Mouse (Mus musculus) hindbrain, postnatal 0 days (tissue): ENCODE results near the gene Atg4d. TPM values are rescaled to one million over a fixed set of nuclear protein-coding genes. Genes with fewer than 3 reads are reported as not detected.

ENCODE experiments used
- ATAC-seq: fragments of 200-750 bp; cut with Nextera tagmentation; 2 replicates; pipeline ENCODE4 v1.8.0; 2017; ENCODE audit warnings: mild to moderate bottlenecking, moderate TSS enrichment, moderate library complexity
- DNase-seq: peaks from one replicate; pipeline ENCODE4 v3.0.0-alpha.2; 2015; ENCODE audit warnings: low spot score
- H3K27ac ChIP-seq: fragments of 300-500 bp; sonication (generic); 2 replicates; pipeline ENCODE4 v1.5.1; 2014; ENCODE audit warnings: mild to moderate bottlenecking
- H3K27me3 ChIP-seq: fragments of 300-500 bp; sonication (generic); 2 replicates; pipeline ENCODE4 v1.6.1; 2014; ENCODE audit warnings: low read length, mixed read lengths; ENCODE audit not compliant: insufficient read depth
- H3K36me3 ChIP-seq: fragments of 300-500 bp; sonication (generic); 2 replicates; pipeline ENCODE4 v1.6.1; 2014; ENCODE audit warnings: low read length, mixed read lengths; ENCODE audit not compliant: insufficient read depth
- H3K4me1 ChIP-seq: fragments of 300-500 bp; sonication (generic); 2 replicates; pipeline ENCODE4 v1.6.1; 2014; ENCODE audit warnings: antibody characterized with exemption, low read length, mixed read lengths; ENCODE audit not compliant: insufficient read depth
- H3K4me2 ChIP-seq: fragments of 300-500 bp; sonication (generic); 2 replicates; pipeline ENCODE4 v1.6.1; 2014; ENCODE audit warnings: low read depth, mild to moderate bottlenecking, low read length, moderate library complexity, mixed read lengths
- H3K4me3 ChIP-seq: fragments of 300-500 bp; sonication (generic); 2 replicates; pipeline ENCODE4 v1.5.1; 2014; ENCODE audit warnings: low read length
- H3K9ac ChIP-seq: fragments of 300-500 bp; sonication (generic); replicated peaks from 2 replicates; pipeline ENCODE4 v1.6.1; 2014; ENCODE audit warnings: mild to moderate bottlenecking, low read length, moderate library complexity, mixed read lengths
- H3K9me3 ChIP-seq: fragments of 300-500 bp; sonication (generic); 2 replicates; pipeline ENCODE4 v1.6.1; 2016; ENCODE audit warnings: low read length, mixed read lengths
- CTCF ChIP-seq: IDR thresholded peaks from 2 replicates; pipeline ENCODE4 v1.5.1; 2016; ENCODE audit warnings: antibody characterized with exemption, control low read depth, low read depth
- WGBS: fragments of 180-500 bp; shearing (Covaris S2); extraction: QIAGEN DNeasy Blood & Tissue Kit; methylation state at CpG from one replicate; pipeline ENCODE4 v1.1.7; 2014; 5-methylcytosine and 5-hydroxymethylcytosine counted together
- polyA plus RNA-seq: library from polyadenylated mRNA; unstranded; fragments of >200 nt; fragmentation: Nextera tagmentation; extraction: Ambion mirVana; gene quantifications from 2 replicates; pipeline ENCODE4 v1.2.1, GENCODE M21; 2015
- total RNA-seq: library from RNA; depleted of rRNA; stranded (reverse); fragments of >200 nt; gene quantifications from 2 replicates; pipeline ENCODE4 v1.2.3, GENCODE M21; 2014

Gene Atg4d
- total and polyA plus RNA-seq, 2 experiments from 2014 or later, result 32.1 to 38.6 TPM

DNA sequence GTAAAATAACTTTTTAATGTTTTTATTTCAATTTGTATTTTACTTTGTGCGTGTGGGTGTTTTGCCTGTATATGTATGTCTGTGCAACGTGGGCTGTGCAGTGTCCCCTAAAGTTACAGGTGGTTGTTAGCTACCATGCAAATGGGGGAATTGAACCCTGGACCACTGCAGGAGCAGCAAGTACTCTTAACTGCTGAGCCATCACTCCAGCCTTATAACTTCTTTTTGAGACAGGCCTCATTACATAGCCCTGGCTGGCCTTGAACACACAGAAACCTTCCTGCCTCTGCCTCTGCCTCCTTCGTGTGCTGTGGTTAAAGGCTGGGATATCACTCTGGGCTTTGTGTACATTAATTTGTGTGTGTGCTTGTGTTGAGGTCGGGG lies 25.6 kb upstream of the Atg4d start:
- no peak for ATAC-seq
- H3K9ac ChIP-seq, result peak overlapping the region; percentile 72; the same call in 1 of the 2 replicates
- H3K27me3 ChIP-seq, result peaks cover 17% of the 10 kb centered on the region
- peaks cover 8% of the 10 kb centered on the region; the same call in 1 of the 2 replicates for H3K4me1 ChIP-seq
- no peaks in the 10 kb centered on the region for H3K9me3 ChIP-seq
- no peak for DNase-seq
- peak overlapping the region; percentile 52 for H3K4me3 ChIP-seq
- H3K27ac ChIP-seq, result peak overlapping the region; percentile 76; the same call in 1 of the 2 replicates
- no peak for TF ChIP-seq CTCF
- H3K36me3 ChIP-seq, result no peaks in the 10 kb centered on the region
- WGBS, result 30% methylated on average over 4 of the region's 4 CpGs
- H3K4me2 ChIP-seq, result peak overlapping the region; percentile 69

DNA sequence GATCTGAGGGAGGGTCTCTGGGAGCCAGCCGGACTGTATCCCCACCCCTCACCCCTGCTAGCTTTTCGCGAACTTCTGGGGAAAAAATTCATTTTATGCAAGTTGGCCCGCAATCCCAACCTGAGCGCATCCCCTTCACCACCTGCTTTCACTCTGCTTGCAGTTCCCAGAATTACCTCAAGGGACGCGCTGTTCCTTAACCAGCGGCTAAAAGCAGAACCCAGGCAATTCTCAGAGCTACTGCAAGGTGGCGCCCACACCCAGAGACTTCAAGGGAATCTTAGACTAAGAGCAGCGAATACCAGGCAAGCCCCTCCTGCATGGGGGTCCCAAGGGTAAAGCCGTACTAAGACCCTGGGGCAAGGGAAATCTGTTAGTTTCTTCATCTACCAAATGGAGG lies 23.8 kb upstream of the Atg4d start:
- no peak overlapping the region for H3K4me2 ChIP-seq
- no peak for ATAC-seq
- peak; percentile 99 for TF ChIP-seq CTCF

DNA sequence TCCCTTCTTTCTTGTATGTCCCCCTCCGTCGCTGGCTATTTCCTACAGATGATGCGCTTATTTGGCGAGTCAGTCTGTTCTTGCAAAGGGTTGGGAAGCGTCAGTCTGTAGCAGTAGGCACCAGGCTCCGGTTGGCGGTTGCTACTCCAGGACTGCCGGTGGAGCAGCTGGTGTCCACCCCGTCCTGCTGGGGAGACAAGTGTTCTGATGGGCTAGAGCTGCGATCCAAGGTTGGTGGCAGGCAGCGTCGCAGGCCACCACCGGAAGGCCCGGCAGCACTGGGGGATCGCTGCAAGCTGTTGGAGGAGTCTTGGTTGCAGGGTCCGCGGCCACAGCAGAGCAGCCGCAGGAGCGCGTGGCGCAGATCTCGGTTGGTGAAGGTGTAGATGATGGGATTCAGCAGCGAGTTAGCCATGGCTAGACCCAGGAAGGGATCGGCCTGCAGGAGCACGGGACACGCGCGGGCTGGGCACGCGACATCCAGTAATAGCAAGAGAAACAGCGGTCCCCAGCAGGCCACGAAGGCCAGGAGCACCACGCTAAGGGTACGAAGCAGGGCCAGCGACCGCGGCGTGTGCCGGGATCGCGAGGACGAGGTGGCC lies 21.2 kb upstream of the Atg4d start:
- H3K27me3 ChIP-seq, result peaks cover 37% of the 10 kb centered on the region
- H3K4me3 ChIP-seq, result peak overlapping the region; percentile 47
- DNase-seq (peak; percentile 31), ATAC-seq (peak; percentile 46)
- peak overlapping the region; percentile 67 for H3K27ac ChIP-seq
- no peaks in the 10 kb centered on the region for H3K4me1 ChIP-seq
- WGBS, result 3% methylated on average over 42 of the region's 42 CpGs
- no peak for TF ChIP-seq CTCF
- peak overlapping the region; percentile 80 for H3K4me2 ChIP-seq
- no peaks in the 10 kb centered on the region for H3K9me3 ChIP-seq
- H3K9ac ChIP-seq, result peak overlapping the region; percentile 52
- H3K36me3 ChIP-seq, result no peaks in the 10 kb centered on the region

More for the DNA sequence above, 23.8 kb upstream of the Atg4d start:
- Histone ChIP-seq H3K27ac (no peak overlapping the region), H3K4me3 (no peak overlapping the region), H3K9ac (no peak overlapping the region), H3K4me1 (peaks cover 8% of the 10 kb centered on the region; the same call in 1 of the 2 replicates), H3K36me3 (no peaks in the 10 kb centered on the region), H3K27me3 (peaks cover 23% of the 10 kb centered on the region), H3K9me3 (no peaks in the 10 kb centered on the region)
- 7% methylated on average over 11 of the region's 11 CpGs for WGBS
- peak; percentile 94 for DNase-seq

DNA sequence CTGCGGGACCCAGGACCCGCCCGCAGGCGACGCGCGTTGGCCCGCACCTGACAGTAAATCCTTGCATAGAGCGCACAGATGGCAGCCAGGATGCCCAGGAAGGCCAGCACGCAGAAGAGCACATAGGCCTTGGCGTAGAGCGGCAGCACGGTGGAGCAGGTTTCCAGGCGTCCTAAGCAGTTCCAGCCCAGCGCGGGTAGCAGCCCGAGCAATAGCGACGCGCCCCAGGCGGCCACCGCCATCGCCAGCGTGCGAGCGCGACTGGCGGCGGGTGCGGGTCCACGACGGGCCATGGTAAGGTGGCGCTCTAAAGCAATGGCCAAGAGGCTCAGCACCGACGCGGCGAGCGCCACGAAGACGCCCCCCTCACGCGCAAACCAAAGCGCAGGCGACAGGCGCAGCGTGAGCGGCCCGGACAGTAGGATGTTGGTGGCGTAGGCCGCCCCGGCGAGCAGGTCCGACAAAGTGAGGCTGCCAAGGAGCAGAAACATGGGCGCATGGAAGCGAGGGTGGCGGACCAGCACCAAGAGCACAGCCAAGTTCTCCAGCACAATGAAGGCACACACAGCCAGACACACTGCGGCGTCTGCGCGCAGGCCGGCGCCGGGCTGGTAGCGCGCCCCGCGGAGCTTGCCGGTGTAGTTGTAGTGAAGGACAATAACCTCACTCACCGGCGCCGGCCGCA lies 20.5 kb upstream of the Atg4d start:
- Histone ChIP-seq H3K4me1 (no peaks in the 10 kb centered on the region), H3K9ac (peak overlapping the region; percentile 52), H3K27ac (peak overlapping the region; percentile 67), H3K27me3 (peaks cover 43% of the 10 kb centered on the region), H3K4me2 (peak overlapping the region; percentile 80), H3K4me3 (peak overlapping the region; percentile 47), H3K9me3 (no peaks in the 10 kb centered on the region), H3K36me3 (no peaks in the 10 kb centered on the region)
- 1% methylated on average over 72 of the region's 72 CpGs for WGBS
- 0 out of 2 replicates have a peak, but pooled peaks have one; percentile 9 for TF ChIP-seq CTCF
- ATAC-seq (peak; percentile 59), DNase-seq (peak; percentile 45)

DNA sequence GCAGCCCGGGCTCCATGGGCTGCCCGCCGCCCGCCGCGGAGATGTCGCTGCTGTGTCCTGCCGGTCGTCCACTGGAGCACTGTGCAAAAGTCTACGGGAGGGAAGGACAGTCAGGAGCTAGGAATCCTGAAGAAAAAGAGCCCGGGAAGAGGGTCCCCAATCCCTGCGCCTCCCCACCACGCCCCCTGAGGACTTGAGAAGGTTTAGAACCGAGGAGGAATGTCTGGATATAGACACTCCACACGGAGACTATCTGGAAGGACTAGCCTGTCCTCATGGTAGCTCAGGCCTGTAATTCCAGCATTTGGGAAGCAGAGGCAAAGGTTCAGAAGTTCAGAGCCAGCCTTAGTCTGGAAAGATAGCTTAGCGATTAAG lies 20.0 kb upstream of the Atg4d start:
- no peaks in the 10 kb centered on the region for H3K9me3 ChIP-seq
- peak overlapping the region; percentile 80 for H3K4me2 ChIP-seq
- H3K4me1 ChIP-seq, result no peaks in the 10 kb centered on the region
- H3K27ac ChIP-seq, result peak overlapping the region; percentile 67; the same call in 1 of the 2 replicates
- TF ChIP-seq CTCF, result no peak
- H3K36me3 ChIP-seq, result no peaks in the 10 kb centered on the region
- ATAC-seq (no peak), DNase-seq (no peak)
- H3K4me3 ChIP-seq, result peak overlapping the region; percentile 47
- H3K9ac ChIP-seq, result peak overlapping the region; percentile 52; the same call in 1 of the 2 replicates
- 2% methylated on average over 8 of the region's 16 CpGs for WGBS
- H3K27me3 ChIP-seq, result peaks cover 46% of the 10 kb centered on the region

DNA sequence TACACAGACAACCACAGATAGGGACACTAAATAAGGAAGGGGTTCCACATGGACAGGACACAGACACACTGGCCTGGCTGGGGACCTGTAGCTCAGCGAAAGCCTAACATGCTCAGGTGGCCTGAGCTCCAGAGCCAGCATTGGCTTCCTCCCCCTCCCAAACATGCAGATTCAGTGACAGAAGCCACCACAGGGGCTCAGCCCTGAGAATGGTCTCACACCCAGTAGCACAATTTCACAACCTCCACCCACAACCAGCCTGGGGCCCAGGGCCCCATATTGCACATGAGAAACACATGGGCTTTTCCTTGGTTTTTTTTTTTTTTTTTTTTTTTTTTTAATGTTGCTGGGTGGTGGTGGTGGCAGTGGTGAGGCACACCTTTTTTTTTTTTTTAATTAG lies 18.8 kb upstream of the Atg4d start:
- Histone ChIP-seq H3K9me3 (no peaks in the 10 kb centered on the region), H3K36me3 (no peaks in the 10 kb centered on the region), H3K27ac (no peak overlapping the region), H3K4me1 (no peaks in the 10 kb centered on the region), H3K4me2 (no peak overlapping the region), H3K27me3 (peaks cover 46% of the 10 kb centered on the region), H3K4me3 (no peak overlapping the region), H3K9ac (no peak overlapping the region)
- 80% methylated on average over 1 of the region's 1 CpGs for WGBS
- DNase-seq (no peak), ATAC-seq (no peak)
- TF ChIP-seq CTCF, result no peak

DNA sequence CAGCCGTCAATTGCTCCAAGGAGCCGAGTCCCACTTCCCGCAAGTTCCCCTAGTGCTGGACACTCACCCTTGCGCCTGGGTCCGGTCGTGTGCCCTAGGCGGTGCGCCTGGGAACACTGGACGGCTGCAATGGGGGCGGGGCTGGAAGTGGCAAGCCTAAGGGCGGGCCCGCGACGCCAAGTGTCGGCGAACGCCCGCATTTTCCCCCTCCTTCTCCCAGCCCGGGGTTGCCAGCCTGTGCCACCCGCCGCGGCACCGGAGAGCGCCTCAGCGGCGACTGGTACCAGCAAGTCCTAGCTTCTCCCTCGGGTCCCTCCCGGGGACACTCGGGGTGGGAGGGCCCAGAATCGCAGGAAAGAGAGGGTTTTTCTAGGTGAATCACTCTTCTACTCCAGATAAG lies 16.8 kb upstream of the Atg4d start, which contains the start of gene S1pr5:
Gene S1pr5, minus strand, starts transcription at position 118 of the 400 bp plus-strand sequence.
- Histone ChIP-seq H3K27ac (no peak within 1 kb of the TSS), H3K27me3 (peaks cover 37% of the 10 kb centered on the region), H3K36me3 (no peaks in the 10 kb centered on the region), H3K4me3 (0 out of 2 replicates have a peak within 1 kb of the TSS, but pooled peaks have one; percentile 4), H3K4me2 (peak within 1 kb of the TSS; percentile 35), H3K9me3 (no peaks in the 10 kb centered on the region), H3K4me1 (no peaks in the 10 kb centered on the region), H3K9ac (no peak within 1 kb of the TSS)
- TF ChIP-seq CTCF, result no peak
- no peak for DNase-seq
- 2% methylated on average over 28 of the region's 30 CpGs for WGBS
- ATAC-seq, result no peak
